Mouse (Mus musculus) lung, adult 2 months (tissue): ENCODE data around the gene Pax5. TPM values are rescaled to one million over a fixed set of nuclear protein-coding genes. Genes with fewer than 3 reads are reported as not detected.

Experiments
- DNase-seq: peaks from one replicate; pipeline ENCODE4 v3.0.0; 2022
- H3K4me1 ChIP-seq: fragments of 200-500 bp; 2 replicates; pipeline ENCODE4 v1.6.1; 2011; ENCODE audit warnings: low read length; ENCODE audit not compliant: control insufficient read depth, insufficient read depth
- H3K4me3 ChIP-seq: fragments of 200-500 bp; replicated peaks from 2 replicates; pipeline ENCODE3; 2011; ENCODE audit warnings: low read depth, mild to moderate bottlenecking, control low read depth, low read length; ENCODE audit errors: extremely low read depth
- CTCF ChIP-seq: fragments of 200-500 bp; IDR thresholded peaks from 2 replicates; pipeline ENCODE4 v1.5.1; 2011; ENCODE audit warnings: mild to moderate bottlenecking, low read length, control low read depth; ENCODE audit not compliant: insufficient read depth
- POLR2A ChIP-seq: fragments of 200-500 bp; IDR thresholded peaks from 2 replicates; pipeline ENCODE4 v1.6.1; 2011; ENCODE audit warnings: low read depth, mild to moderate bottlenecking, control low read depth, low read length, borderline replicate concordance; ENCODE audit errors: extremely low read depth
- WGBS: fragments of 180-500 bp; shearing (Covaris S2); methylation state at CpG from one replicate; pipeline ENCODE4 v1.1.7; 2018; 5-methylcytosine and 5-hydroxymethylcytosine counted together
- polyA plus RNA-seq: library from polyadenylated mRNA; depleted of rRNA; stranded (reverse); fragments of >200 nt; gene quantifications from 2 replicates; pipeline ENCODE4 v1.2.3, GENCODE M21; 2012

Gene Pax5
- polyA plus RNA-seq, 1 experiment = 6.1 TPM

- TF ChIP-seq CTCF (no peak), POLR2A (no peak)
- WGBS = 76% methylated on average over 4 of the region's 4 CpGs
- Histone ChIP-seq H3K4me3 (no peak overlapping the region), H3K4me1 (no peaks in the 10 kb centered on the region)
- DNase-seq = no peak
Observed at GRCm38 (mm10) chr4:44670380-44670779, 39.9 kb downstream of the Pax5 start.

- DNase-seq = peak; percentile 12
- 82% methylated on average over 7 of the region's 7 CpGs for WGBS
- no peak overlapping the region for H3K4me3 ChIP-seq
- no peak for TF ChIP-seq POLR2A
- peak; percentile 56 for TF ChIP-seq CTCF
- H3K4me1 ChIP-seq = no peaks in the 10 kb centered on the region
Observed at GRCm38 (mm10) chr4:44669485-44670181, 40.7 kb downstream of the Pax5 start.

- TF ChIP-seq CTCF (no peak), POLR2A (no peak)
- no peak overlapping the region for H3K4me3 ChIP-seq
- 72% methylated on average over 6 of the region's 6 CpGs for WGBS
- no peaks in the 10 kb centered on the region for H3K4me1 ChIP-seq
- DNase-seq = no peak
Observed at GRCm38 (mm10) chr4:44668574-44668973, 41.7 kb downstream of the Pax5 start.

GRCm38 (mm10) chr4:44668172-44668571, 42.1 kb downstream of the Pax5 start:
- TF ChIP-seq CTCF = no peak
- 63% methylated on average over 3 of the region's 3 CpGs for WGBS
- no peak for DNase-seq
- Histone ChIP-seq H3K4me1 (no peaks in the 10 kb centered on the region), H3K4me3 (no peak overlapping the region)

DNA sequence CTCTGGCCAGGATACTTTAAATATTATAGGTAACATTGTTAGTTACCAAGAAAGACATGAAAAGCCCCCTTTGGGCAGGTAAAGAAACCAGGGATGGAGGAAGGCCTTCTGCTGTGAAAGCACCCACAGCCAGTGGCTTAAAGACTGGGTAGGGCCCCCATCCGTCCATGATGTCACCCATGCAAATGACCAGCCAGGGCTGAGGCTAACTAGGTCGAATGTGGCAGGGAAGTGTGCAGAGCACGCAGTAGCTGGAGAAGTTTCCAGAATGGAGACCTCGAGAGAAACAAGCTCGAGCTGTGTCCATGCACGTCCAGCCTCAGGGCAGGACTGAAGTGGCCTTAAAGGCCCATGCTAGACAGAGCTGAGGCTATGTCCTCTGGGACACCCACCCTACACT, 42.9 kb downstream of the Pax5 start:
- H3K4me1 ChIP-seq = no peaks in the 10 kb centered on the region
- TF ChIP-seq CTCF (no peak), POLR2A (no peak)
- no peak for DNase-seq
- H3K4me3 ChIP-seq = no peak overlapping the region
- WGBS = 70% methylated on average over 6 of the region's 6 CpGs

DNA sequence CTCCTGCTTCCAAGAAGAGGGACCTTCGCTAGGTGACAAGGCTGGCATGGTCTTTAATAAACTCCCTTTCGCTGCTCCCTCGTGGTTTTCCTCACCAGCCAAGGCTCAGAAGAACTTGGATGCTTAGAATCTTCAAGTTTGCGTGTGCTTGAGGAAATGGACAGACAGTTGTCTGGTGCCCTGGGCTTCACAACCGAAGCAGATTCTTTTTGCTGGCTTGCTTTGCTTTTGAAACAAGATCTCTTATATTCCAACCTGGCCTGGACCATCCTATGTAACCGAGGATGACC, 45.6 kb downstream of the Pax5 start:
- DNase-seq = no peak
- TF ChIP-seq CTCF (no peak), POLR2A (no peak)
- Histone ChIP-seq H3K4me3 (no peak overlapping the region), H3K4me1 (no peaks in the 10 kb centered on the region)
- WGBS = 35% methylated on average over 6 of the region's 6 CpGs

GRCm38 (mm10) chr4:44664004-44664766, 46.1 kb downstream of the Pax5 start:
- DNase-seq = no peak
- 2% methylated on average over 81 of the region's 81 CpGs for WGBS
- Histone ChIP-seq H3K4me1 (no peaks in the 10 kb centered on the region), H3K4me3 (no peak overlapping the region)
- TF ChIP-seq POLR2A (no peak), CTCF (no peak)

- H3K4me1 ChIP-seq = no peaks in the 10 kb centered on the region
- DNase-seq = no peak
- no peak overlapping the region for H3K4me3 ChIP-seq
- no peak for TF ChIP-seq POLR2A
- no peak for TF ChIP-seq CTCF
- 33% methylated on average over 10 of the region's 10 CpGs for WGBS
Observed at GRCm38 (mm10) chr4:44663489-44663888, 46.8 kb downstream of the Pax5 start.

DNA sequence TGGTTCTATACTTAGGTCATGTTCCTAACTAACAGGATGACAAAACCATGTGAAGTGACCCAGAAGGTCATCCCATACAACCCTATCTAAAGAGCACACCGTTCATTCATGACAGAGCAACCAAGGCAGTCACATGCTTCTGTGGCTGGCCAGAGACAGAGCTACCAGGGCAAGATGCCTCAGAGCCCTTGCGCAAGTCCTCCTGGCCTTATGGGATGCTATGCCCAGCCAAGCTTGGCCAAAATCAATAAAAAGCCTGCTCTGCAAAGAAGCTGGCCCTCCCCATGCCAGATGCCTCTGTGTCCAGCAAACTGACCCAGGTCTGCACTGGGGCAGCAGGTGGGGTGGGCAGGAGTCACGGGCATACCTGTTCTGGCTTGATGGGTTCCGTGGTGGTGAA, 65.1 kb downstream of the Pax5 start:
- no peak overlapping the region for H3K4me3 ChIP-seq
- 80% methylated on average over 4 of the region's 4 CpGs for WGBS
- DNase-seq = no peak
- no peaks in the 10 kb centered on the region for H3K4me1 ChIP-seq
- TF ChIP-seq CTCF (no peak), POLR2A (no peak)

DNA sequence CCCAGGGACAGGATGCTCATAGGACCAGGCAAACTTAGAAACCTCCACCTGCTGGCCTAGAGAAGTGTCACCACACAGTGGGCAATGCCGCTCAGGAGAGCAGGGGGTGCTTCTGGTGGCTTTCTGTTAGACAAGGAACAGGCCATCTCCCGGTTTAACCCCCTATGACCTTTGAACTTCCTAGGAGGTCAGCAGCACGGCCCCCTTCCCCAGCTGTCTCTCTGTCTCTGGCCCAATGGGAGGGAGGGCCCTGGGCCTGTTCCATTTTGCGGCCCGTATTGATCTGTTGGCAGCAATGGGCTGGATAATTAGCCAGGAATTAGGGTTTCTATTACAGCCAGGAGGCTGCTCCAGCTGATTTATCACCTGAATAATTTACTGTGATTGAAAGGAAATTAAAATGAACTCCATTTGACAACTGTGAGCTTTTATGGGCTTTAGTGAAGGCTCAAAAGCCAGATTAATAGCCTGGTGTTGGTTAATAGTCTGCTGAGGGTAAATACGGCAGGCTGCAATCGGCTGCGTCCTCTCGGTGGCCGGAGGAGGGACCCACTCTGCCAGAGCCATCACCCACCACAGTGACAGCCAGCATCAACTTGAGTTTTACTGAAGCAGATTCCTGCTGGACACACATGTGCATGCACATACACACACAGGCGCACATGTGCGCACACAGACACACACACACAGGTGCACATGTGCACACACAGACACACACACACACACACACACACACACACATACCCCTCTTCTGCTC, 68.3 kb downstream of the Pax5 start:
- H3K4me3 ChIP-seq = no peak overlapping the region
- 72% methylated on average over 12 of the region's 12 CpGs for WGBS

More for the DNA sequence above, 68.3 kb downstream of the Pax5 start:
- no peak for DNase-seq
- no peaks in the 10 kb centered on the region for H3K4me1 ChIP-seq
- no peak for TF ChIP-seq CTCF
- no peak for TF ChIP-seq POLR2A
